Mouse (Mus musculus): ENCODE measurements at regions not wholly inside any gene's neighbourhood (a gene's known extent, or its start where the extent isn't known, plus 50 kb on each side); places are given as distances from the start of the nearest gene placed in this dataset.
A peak's percentile ranks its signal among the peaks of the same experiment; 100 is the strongest.

DNA sequence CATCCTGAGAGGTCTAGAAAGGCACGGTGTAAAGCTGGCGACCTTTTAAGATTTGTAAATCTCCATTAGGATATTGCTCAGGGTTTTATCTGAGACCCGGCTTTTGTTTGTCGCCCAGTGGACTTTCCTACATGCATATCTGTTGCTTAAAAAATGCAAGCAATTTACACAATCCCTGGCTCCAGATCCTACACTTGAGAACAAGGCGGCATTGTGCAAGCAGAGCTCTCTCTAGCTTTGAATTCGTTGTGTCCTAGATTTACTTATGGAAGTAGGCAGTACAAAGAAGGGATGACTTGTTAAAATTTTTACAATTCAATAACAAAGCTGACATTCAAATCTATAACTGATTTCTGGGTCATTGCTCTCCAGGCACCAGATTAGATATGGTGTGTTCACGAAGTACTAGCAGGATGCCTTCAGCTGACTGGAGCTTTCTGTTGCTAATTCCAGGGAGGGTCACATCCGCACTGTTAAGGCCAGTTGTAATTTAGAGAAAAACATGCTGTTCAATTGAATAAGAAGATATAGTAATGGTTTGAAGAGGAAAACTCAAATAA, 62.2 kb upstream of the Teddm2 start:
- DNase-seq, result no peak

- peak; percentile 27 for DNase-seq
Observed at GRCm38 (mm10) chr1:153963744-153964342, 63.8 kb upstream of the Teddm2 start.

DNA sequence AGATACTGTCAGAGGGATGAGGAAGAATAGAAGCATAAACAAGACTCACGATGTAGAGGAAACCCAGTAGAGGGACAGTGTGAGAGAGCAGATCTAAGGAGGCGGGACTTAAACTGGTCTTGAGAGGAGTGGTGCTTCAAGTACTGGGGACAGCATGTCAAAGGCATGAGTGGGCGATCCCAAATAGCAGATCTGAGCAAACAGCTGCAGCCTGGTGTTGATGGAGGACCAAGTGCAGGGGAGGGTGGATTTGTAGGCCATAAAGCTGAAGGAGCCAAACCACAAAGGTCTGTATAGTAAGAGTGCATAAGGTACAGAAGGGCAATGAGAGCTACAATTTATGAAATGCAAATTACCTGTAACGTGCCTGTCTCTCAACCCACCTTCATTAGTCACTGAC, 69.4 kb upstream of the Teddm2 start:
- no peak for DNase-seq

DNA sequence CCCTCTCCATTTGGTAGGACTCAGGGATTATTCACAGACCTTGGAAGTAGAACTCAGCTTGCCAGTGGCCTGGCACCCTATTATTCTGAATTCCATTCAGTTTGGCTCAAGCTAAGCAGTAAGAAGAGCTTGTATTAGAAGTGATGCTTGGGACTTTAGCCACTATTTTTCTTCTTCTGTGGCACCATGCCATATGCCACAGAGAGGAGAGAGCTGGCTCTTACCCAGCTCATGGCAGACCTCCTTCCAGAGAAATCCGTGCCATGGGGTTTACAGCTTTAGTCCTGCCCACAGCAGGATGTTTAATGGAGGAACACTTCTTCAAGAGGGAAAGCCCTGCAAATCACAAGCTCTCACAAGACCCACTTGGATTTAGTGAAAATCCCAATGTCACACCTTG, 74.3 kb upstream of the Teddm2 start:
- no peak for DNase-seq

DNA sequence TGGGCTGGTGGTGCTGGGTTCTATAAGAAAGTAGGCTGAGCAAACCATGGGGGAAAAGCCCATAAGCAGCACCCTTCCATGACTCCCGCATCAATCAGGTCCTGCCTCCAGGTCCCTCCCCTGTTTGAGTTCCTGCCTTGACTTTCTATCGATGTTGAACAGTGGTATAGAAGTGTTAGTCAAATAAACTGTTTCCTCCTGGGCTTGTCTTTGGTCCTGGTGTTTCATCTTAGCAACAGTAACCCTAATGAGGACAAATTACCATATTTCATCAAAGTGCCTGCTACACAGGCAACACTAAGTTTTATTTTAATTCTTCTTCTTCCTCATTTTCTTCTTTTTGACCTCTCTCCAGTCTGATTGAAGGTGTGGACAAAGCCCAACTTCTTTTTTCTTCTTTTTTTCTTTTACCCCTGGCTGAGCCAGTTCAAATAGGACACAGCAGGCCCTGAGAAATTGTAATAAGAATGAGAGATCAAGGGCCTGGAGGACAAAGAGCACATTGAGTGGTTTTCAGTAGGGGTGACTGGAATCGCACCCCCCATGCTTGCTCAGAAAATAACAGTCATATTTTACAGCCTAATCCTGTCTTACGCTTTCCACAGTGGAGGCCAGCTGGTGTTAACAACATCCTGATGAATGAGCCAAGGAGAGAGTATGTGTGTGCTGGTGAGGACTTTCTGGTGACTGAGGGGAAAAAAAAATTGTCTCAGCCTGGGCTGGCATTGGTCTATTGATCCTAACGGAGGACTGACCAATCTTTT, 78.1 kb upstream of the Teddm2 start:
- DNase-seq, result peak; percentile 62

DNA sequence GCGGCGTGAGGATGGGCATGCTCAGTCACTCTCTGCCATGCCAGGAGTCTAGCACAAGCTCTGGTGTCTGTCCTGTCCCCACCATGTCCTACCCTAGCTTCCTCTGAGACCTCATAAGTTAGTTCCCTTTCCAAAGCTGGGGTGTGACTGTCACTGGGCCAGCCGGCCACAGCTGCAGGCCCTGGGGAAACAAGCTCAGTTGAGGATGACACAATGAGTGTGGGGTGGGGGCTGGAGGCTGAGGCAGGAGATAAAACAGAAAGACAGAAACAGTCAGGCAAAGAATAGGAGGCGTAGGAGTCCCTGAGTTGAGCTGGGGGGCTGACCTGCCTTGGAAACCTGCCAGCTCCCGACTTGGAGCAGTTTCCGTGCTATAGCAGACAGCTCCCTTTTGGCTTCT, 80.9 kb upstream of the Teddm2 start:
- DNase-seq, result no peak

GRCm38 (mm10) chr1:153985595-153985994, 85.6 kb upstream of the Teddm2 start:
- DNase-seq, result no peak

DNA sequence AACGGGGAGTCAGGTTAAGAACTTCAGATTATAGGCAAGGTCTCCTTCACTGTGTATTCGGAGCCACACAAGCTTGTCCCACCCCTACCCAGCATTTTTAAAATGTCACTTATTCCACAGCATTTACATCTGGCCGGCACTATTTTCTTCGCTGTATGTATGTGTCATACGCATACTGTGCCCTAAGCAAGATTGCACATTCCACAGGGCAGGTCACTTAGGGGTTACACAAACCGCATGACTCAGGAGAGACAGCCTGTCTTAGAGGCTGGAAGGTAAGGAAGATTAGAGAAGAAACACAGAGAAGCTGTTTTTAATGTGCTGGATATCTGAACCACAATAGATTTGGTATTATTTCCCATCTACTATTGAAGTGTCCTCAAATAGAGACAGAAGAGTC, 86.6 kb upstream of the Teddm2 start:
- DNase-seq, result no peak

- no peak for DNase-seq
Observed at GRCm38 (mm10) chr1:153988297-153988696, 88.3 kb upstream of the Teddm2 start.

- no peak for DNase-seq
Observed at GRCm38 (mm10) chr1:153990651-153991435, 90.8 kb upstream of the Teddm2 start.

GRCm38 (mm10) chr1:153992466-153992865, 92.4 kb upstream of the Teddm2 start:
- DNase-seq, result no peak

DNA sequence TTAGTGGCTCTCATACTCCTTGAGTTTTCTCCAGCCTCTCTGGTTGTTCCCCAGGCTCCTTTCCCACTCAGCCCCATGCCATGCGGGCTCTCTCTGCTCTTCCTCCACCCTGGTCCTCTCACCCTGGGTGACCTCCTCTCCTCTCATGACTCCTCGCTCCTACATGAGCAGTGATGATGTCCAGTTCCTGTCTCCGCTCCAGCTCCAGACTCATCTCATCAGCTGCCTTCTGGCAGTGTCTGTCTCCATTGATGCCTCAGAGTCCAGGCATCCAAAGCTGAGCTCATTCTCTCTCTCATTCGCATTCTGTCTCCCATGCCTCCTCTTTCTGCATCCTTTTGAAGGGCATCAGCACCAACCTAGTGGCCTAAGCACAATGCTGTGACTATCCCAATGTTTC, 94.8 kb upstream of the Teddm2 start:
- DNase-seq, result no peak

DNA sequence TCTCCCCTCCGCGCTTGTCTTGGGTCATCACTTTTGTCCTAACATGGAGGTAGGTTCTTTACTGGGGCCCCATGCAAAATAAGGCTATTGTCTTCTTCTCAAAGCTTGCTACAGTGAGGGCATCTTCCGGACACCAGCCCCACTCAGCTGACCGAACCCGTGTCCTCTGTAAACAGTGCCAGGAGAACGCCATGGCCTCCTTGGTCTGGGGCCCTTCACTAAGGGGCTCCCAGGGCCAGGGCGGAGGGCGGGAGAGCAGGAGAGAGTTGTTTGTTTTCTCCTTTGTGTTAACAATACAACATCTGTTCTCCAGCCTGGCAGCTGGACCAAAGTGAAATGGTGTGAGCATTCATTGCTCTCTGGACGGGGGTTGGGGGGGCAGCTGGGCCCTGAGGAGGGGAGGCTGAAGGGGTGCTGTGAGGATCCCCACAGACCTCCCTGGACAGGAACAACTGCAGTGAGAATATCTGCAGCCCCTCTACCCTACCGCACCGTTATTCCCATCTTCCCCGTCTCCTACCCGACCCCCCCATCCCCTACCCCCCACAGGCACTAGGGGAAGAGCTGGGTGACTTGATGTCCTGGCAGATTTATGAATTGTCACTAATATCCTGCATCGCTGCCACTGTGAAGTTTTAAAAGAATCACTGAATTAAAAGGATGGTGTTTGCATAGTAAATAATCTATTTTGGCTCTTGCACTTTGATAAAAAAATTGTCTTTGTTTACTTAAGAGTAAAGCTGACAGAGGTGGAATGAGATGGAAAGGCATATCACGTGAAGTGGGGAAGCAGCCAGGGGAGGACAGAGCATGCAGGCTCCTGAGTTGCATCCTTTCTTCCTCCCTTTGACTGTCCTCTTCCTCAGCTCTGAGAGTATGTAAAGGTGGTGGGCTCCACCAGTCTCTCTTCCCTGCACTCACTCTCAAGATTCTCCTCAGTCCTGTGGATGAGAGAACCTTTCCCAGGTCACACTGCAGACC, 97.5 kb upstream of the Teddm2 start:
- DNase-seq, result no peak

- DNase-seq, result no peak
Observed at GRCm38 (mm10) chr1:153999776-154000175, 99.7 kb upstream of the Teddm2 start.

DNA sequence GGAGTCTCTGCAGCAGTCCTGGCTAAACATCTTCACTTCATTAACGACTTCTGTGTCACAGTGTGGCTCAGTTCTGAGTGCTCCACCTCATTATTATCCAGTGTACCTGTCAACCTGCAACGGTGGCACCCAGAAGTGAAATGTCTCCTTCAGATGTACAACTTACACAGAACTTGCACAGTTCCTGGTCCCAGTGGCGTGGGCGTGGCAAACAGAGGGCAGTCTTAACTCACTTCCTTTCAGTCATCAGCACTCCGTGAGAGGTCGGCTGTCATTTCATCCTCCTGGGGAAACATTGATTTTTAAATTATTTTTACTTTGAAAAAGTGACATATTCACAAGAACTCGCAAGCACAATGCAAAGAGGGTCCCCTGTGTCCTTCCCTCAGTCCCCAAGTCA, 103.6 kb upstream of the Teddm2 start:
- no peak for DNase-seq

DNA sequence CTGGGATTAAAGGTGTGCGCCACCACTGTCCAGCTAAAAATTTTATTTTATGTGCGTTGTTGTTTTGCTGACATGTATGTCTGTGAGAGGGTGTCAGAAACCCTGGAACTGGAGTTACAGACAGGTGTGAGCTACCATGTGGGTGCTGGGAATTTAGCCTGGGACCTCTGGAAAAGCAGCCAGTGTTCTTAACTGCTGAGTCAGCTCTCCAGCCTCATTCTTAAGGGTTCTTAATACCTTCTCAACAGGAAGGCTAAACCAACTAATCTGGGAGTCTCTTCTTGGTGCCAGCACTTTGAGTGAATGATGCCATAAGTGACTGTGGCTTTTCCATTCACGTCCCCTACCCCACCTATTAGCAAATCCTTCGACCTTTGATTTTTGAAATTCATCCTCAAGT, 104.6 kb upstream of the Teddm2 start:
- no peak for DNase-seq

DNA sequence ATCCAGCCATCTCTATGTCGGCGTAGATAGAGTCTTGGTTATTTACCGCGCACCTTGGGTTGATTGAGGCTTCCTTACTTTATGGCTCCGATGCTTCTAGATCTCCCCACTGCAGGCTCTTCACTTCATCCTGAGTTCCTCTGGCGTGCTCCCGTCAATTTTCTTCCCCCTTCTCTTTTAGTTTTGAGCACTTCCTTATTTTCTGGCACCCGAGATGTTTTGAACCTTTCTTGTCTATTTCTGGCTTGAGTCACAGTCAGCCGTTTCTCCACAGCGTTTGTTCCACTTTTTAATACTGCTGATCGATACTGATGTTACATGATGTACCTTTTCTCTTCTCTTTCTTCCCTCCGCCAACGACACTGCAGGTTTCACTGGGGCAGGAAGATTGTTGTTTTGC, 106.0 kb upstream of the Teddm2 start:
- no peak for DNase-seq

- no peak for DNase-seq
Observed at GRCm38 (mm10) chr1:154007440-154007839, 107.4 kb upstream of the Teddm2 start.

DNA sequence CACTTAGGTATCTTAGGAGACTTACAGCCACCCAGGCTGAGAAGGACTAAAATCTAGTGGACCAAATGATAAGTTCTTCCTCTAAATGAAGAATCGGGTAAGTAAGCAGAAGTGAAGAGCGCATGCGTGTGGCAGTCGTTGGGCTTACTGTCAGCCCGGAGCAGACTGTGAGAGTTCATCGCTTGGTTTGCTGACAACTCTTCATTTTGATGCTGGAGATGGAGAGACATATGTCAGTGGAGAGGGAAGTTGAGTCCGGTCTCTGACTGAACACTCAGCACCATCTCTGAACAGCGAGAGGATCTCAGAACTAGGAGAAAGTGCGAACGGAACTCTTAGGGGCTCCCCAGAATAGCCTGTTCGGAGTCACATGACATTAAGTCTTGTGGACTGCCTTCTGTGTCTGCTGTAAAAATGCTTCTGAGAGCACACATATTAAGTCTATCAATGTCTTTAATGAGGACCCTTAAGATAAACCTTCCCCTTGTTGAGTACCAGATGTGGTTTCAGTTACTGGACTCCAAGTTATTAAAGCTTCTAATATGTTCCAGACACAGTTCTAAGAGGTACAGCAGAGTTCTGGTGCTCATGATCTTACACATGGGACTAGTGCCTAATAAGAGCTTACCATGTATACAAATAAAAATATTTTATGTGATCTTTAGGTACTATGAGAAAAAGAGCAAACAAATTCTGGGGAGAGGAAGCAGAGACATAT, 108.7 kb upstream of the Teddm2 start:
- no peak for DNase-seq

- no peak for DNase-seq
Observed at GRCm38 (mm10) chr1:154010681-154011080, 110.7 kb upstream of the Teddm2 start.

DNA sequence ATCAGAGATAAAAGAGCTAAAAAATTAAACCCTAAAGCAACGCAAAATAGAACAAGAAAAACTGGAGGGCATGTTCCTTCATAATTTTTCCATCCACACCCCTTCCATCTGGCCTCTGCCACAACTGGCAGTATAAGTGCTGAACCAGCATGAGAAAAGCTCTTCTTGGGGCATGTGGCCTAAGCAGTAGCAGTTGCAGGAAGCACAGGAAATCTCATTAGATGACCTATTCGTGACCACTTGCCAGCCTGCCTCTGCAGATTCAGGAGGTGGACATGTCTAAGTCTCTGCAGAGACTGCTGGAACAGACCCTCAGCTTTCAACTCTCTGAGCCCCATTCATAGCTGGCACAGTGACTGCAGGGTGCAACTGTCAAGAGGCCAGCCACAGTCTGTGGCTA, 116.5 kb upstream of the Teddm2 start:
- DNase-seq, result no peak

DNA sequence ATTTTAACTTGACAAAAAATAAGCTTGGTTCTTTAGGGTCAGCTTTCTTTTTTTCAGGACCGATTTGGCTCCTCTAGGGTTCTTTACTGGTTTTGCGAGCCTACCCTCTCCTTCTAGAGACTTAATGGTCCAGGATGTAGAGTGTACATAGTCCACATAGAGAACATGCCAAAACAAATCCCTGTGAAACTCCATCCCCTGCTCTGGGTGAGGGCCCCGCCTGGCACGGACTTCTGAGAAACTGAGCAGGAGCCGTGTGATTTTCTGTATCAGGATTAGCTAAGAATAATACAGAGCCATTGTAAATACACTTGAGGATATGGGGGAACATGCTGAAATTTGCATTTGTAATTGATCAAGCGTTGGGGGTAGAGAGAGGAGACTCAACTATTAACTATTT, 118.2 kb upstream of the Teddm2 start:
- no peak for DNase-seq
